Mouse (Mus musculus) c-Kit-positive CD71-positive TER-119-positive erythroid progenitor cells, embryonic 14.5 days (primary cell): Measurements from ENCODE around the gene Oprl1.

ENCODE experiments used
- DNase-seq: peaks from one replicate; pipeline ENCODE4 v3.0.0-alpha.2; 2013; ENCODE audit warnings: low spot score

Oprl1 gene

GRCm38 (mm10) chr2:181765251-181765650 lies 50.4 kb downstream of the Oprl1 start:
- no peak for DNase-seq

DNA sequence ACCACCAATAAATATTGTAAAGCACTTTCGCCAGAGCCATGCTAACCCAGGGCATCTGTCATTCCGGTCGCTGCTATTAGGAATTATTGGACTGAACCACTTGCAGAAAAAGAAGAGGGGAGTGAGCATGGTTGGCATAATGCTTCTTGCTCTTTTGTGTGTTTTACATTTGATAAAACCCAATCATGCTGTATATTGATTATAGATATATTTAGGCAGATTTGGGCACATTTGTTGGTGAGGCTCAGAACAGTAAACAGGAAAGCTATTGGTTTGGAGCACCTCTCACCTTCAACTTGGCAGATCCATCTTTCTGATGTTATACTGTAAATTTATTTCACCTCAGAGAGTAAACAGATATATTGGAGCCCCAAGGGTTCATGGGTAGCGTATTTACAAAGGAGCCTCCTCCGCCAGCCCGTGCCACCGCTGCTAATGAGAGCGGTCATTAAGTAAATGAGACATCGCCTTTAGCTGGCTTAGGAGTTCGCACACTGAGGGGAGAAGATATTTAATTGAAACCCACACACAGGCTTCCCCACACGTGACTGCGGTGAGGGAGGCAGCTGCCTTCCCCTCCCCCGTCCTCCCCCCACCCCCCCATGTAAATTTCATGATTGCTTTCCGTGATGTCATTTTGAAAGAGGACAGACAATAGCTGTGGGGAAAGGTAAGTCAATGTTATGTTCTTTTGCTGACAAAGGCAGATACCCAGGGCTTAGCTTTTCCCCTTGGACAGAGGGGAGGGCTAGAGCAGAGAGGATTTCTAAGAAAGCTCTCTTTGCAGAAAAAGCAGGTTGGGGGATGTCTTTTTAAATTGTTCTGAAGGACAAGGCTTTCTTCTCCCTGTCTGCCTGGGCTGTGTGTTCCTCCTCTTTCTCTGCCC lies 52.1 kb downstream of the Oprl1 start:
- no peak for DNase-seq

DNA sequence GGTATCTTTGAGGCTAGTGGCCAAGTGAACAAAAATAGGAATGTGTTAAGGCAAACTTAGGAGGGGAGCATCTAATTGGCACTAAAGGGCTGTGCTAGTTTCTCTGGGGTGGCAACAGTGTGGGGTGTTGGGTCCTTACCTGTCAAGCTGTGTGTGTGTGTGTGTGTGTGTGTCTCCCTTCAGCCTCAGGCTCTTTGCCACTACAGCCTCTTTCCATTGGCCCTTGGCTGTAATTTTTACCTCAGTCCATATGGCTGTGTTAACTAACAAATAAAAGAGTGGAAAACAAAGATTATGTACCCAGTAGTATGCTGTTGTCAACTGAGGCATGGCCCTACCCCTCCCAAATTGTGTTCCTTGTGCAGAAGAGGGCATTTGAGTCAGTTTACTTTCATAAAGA lies 53.6 kb downstream of the Oprl1 start:
- DNase-seq: no peak

- DNase-seq: no peak
Observed at GRCm38 (mm10) chr2:181769397-181769796, 54.6 kb downstream of the Oprl1 start.
